Mouse (Mus musculus): ENCODE data around the gene Stambpl1.

GRCm38 (mm10) chr19:34162693-34163092 lies 29.3 kb upstream of the Stambpl1 start:
- TF ChIP-seq CTCF (IDR thresholded peaks at IDR 0.05; ENCODE audit: low read depth, low read length) = no peak
- no peak for TF ChIP-seq POLR2A (IDR thresholded peaks at IDR 0.05; ENCODE audit: insufficient read depth, low read length)
